Mouse (Mus musculus) limb, embryonic 13.5 days (tissue): ENCODE measurements at regions not wholly inside any gene's neighbourhood (a gene's known extent, or its start where the extent isn't known, plus 50 kb on each side); places are given as distances from the start of the nearest gene placed in this dataset.

Experiments used
- ATAC-seq: fragments of 200-750 bp; cut with Nextera tagmentation; 2 replicates; pipeline ENCODE4 v1.8.0; 2017; ENCODE audit warnings: low read depth, moderate number of reproducible peaks, moderate TSS enrichment; ENCODE audit not compliant: low FRiP score
- H3K27ac ChIP-seq: fragments of 300-500 bp; sonication (generic); 2 replicates; pipeline ENCODE4 v1.5.1; 2015; ENCODE audit warnings: inconsistent platforms, mild to moderate bottlenecking, moderate library complexity
- H3K27me3 ChIP-seq: fragments of 300-500 bp; sonication (generic); 2 replicates; pipeline ENCODE4 v1.6.1; 2015; ENCODE audit warnings: mild to moderate bottlenecking, inconsistent platforms
- H3K36me3 ChIP-seq: fragments of 300-500 bp; sonication (generic); 2 replicates; pipeline ENCODE4 v1.6.1; 2015; ENCODE audit warnings: inconsistent platforms, mild to moderate bottlenecking, moderate library complexity
- H3K4me1 ChIP-seq: fragments of 300-500 bp; sonication (generic); 2 replicates; pipeline ENCODE4 v1.6.1; 2015; ENCODE audit warnings: inconsistent platforms
- H3K4me2 ChIP-seq: fragments of 300-500 bp; sonication (generic); replicated peaks from 2 replicates; pipeline ENCODE4 v1.6.1; 2015; ENCODE audit warnings: inconsistent platforms, mild to moderate bottlenecking, moderate library complexity
- H3K4me3 ChIP-seq: fragments of 300-500 bp; sonication (generic); 2 replicates; pipeline ENCODE4 v1.5.1; 2015; ENCODE audit warnings: moderate library complexity, mild to moderate bottlenecking, inconsistent platforms
- H3K9ac ChIP-seq: fragments of 300-500 bp; sonication (generic); 2 replicates; pipeline ENCODE4 v1.6.1; 2015; ENCODE audit warnings: mild to moderate bottlenecking, inconsistent platforms
- H3K9me3 ChIP-seq: fragments of 300-500 bp; sonication (generic); 2 replicates; pipeline ENCODE4 v1.6.1; 2016; ENCODE audit warnings: inconsistent platforms
- WGBS: fragments of 180-500 bp; shearing (Covaris S2); methylation state at CpG from one replicate; pipeline ENCODE4 v1.1.7; 2015; 5-methylcytosine and 5-hydroxymethylcytosine counted together

DNA sequence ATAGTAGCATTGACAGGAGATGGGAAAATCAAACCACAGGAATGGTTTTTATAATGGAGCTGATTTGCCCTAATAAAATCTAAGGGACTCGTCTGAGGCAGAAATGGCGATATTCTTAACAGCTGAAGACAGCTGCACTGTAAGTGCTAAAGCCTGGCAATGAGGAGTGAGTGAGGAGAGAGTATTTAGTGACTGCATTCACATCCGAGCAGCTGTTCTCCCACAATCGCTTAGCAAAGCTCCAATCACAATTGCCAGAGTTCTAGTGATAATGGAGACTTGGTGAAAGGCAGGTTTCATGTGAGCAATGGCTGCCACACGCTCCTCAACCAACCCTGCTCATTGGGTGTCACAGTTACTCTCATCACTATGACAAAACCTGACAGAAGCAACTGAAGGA lies 61.3 kb upstream of the Zranb2 start:
- Histone ChIP-seq H3K27me3 (no peaks in the 10 kb centered on the region), H3K9ac (no peak overlapping the region), H3K4me3 (no peak overlapping the region), H3K36me3 (no peaks in the 10 kb centered on the region), H3K4me2 (no peak overlapping the region), H3K4me1 (no peaks in the 10 kb centered on the region), H3K9me3 (no peaks in the 10 kb centered on the region), H3K27ac (no peak overlapping the region)
- ATAC-seq = no peak
- 65% methylated on average over 5 of the region's 5 CpGs for WGBS

DNA sequence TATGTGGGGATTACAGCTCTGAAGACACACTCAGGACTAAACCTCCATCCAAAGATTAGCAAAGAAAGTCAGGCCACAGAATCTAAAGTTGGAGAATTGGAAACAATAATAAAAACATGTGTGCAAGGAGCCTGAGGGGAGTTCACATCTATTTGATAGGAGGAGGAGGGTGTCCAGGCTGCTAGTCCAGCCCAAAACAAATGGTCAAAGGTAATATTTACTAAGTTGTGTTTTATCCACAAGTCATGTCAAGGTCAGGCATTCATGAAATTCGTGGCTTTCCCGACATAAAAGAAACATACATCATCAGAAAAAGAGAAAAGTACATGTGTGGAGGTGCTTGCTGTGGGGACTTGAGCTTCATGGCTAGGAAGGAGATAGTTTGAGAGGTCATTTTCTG lies 56.2 kb upstream of the Zranb2 start:
- H3K27me3 ChIP-seq = no peaks in the 10 kb centered on the region
- no peak for ATAC-seq
- H3K4me2 ChIP-seq = no peak overlapping the region
- no peaks in the 10 kb centered on the region for H3K9me3 ChIP-seq
- no peak overlapping the region for H3K4me3 ChIP-seq
- H3K36me3 ChIP-seq = no peaks in the 10 kb centered on the region
- no peak overlapping the region for H3K27ac ChIP-seq
- H3K4me1 ChIP-seq = no peaks in the 10 kb centered on the region
- 80% methylated on average over 2 of the region's 2 CpGs for WGBS
- no peak overlapping the region for H3K9ac ChIP-seq
